In genomic region chr2:6549251-6549650, GRCm38 (mm10) we compare ENCODE assay signal across 20 mouse cellular contexts.
DNase-seq lines count a peak whose midpoint lies in the region; ATAC-seq and TF ChIP-seq lines count a peak whose summit lies in the region.
"Had no signal": no experiment of that assay in that cellular context is flagged by ENCODE, and none has a peak within 500 bp of the region (broad histone marks: within the 10 kb centered on the region; RNA-seq: fewer than 3 reads in every experiment).

No protein-coding gene starts in this region.

- H3K27me3 ChIP-seq in midbrain, embryonic 10.5 days (ENCODE audit: low read depth, poor library complexity, severe bottlenecking) = no peaks in the 10 kb centered on the region
- no peaks in the 10 kb centered on the region for H3K27me3 ChIP-seq in midbrain, embryonic 14.5 days (ENCODE audit: control insufficient read depth, insufficient read depth, low read length)
- H3K27me3 ChIP-seq in Patski = no peaks in the 10 kb centered on the region
- H3K27me3 ChIP-seq: embryonic facial prominence, embryonic 15.5 days; heart, embryonic 13.5 days; hindbrain, embryonic 13.5 days; midbrain, embryonic 13.5 days had no signal

- no peak for ATAC-seq in midbrain, embryonic 14.5 days (ENCODE audit: low FRiP score, low TSS enrichment)
- ATAC-seq in Patski = peak; percentile 96
- ATAC-seq: midbrain, embryonic 13.5 days had no signal

- H3K4me3 ChIP-seq in midbrain, embryonic 10.5 days = no peak overlapping the region
- H3K4me3 ChIP-seq in midbrain, embryonic 14.5 days (replicated peaks; ENCODE audit: low read depth, low read length) = no peak overlapping the region
- H3K4me3 ChIP-seq: embryonic facial prominence, embryonic 15.5 days; forebrain, embryonic 10.5 days; heart, adult 2 months; heart, embryonic 13.5 days; hindbrain, embryonic 13.5 days; midbrain, embryonic 13.5 days had no signal

- intact Hi-C loops in heart, postnatal 14 days (cut with DNase I) = loop anchor here (5.0 kb wide), 1 partner anchor 72 kb away; no protein-coding TSS in a partner anchor

- WGBS in midbrain, embryonic 10.5 days = 92% methylated on average over 7 of the region's 7 CpGs
- WGBS in midbrain, embryonic 14.5 days = 79% methylated on average over 7 of the region's 7 CpGs

- no peak overlapping the region for H3K4me2 ChIP-seq in midbrain, embryonic 14.5 days (ENCODE audit: low read length)
- H3K4me2 ChIP-seq: embryonic facial prominence, embryonic 15.5 days; heart, embryonic 13.5 days; hindbrain, embryonic 13.5 days; midbrain, embryonic 13.5 days had no signal

- CTCF ChIA-PET in Patski (lab: Charles Lee) = interaction anchor here (0.6 to 1.4 kb wide), 3 partner anchors 53 to 607 kb away, joined by 3 to 4 read pairs (median 3); partner anchors contain the start of gene Dhtkd1

- TF ChIP-seq CTCF in Patski (IDR thresholded peaks at IDR 0.05) = no peak

- POLR2A ChIA-PET in Patski (lab: Charles Lee) = no interaction called here

- no peak overlapping the region for H3K9ac ChIP-seq in midbrain, embryonic 14.5 days (replicated peaks; ENCODE audit: low read length)
- H3K9ac ChIP-seq: embryonic facial prominence, embryonic 15.5 days; heart, embryonic 13.5 days; hindbrain, embryonic 13.5 days; midbrain, embryonic 13.5 days had no signal

- in situ Hi-C loops in Patski (cut with MboI; ENCODE audit: low pct_unique_long_range_greater_than_20kb) = no loop called here

- H3K4me1 ChIP-seq in midbrain, embryonic 10.5 days = peaks cover 46% of the 10 kb centered on the region
- H3K4me1 ChIP-seq in midbrain, embryonic 14.5 days (ENCODE audit: control insufficient read depth, insufficient read depth, low read length) = peaks cover 6% of the 10 kb centered on the region
- H3K4me1 ChIP-seq: embryonic facial prominence, embryonic 15.5 days; heart, embryonic 13.5 days had no signal

- H3K36me3 ChIP-seq in midbrain, embryonic 10.5 days = peaks cover 33% of the 10 kb centered on the region
- H3K36me3 ChIP-seq in midbrain, embryonic 14.5 days (ENCODE audit: control insufficient read depth, insufficient read depth, low read length) = peaks cover 31% of the 10 kb centered on the region
- H3K36me3 ChIP-seq: embryonic facial prominence, embryonic 15.5 days had no signal

- no peaks in the 10 kb centered on the region for H3K9me3 ChIP-seq in midbrain, embryonic 10.5 days (replicated peaks)
- no peaks in the 10 kb centered on the region for H3K9me3 ChIP-seq in midbrain, embryonic 14.5 days (ENCODE audit: control insufficient read depth, low read length)
- H3K9me3 ChIP-seq: embryonic facial prominence, embryonic 15.5 days; forebrain, embryonic 10.5 days; heart, embryonic 13.5 days; hindbrain, embryonic 13.5 days; midbrain, embryonic 13.5 days had no signal

- H3K27ac ChIP-seq in midbrain, embryonic 10.5 days (replicated peaks) = peak overlapping the region; percentile 43; the same call in 1 of the 2 replicates
- no peak overlapping the region for H3K27ac ChIP-seq in midbrain, embryonic 14.5 days (replicated peaks; ENCODE audit: low read depth, low read length)
- H3K27ac ChIP-seq: embryonic facial prominence, embryonic 15.5 days; forebrain, embryonic 10.5 days; heart, adult 2 months; heart, embryonic 13.5 days; hindbrain, embryonic 13.5 days; kidney, postnatal 0 days had no signal

- DNase-seq in heart, adult 11 months = peak; percentile 72
- no peak for DNase-seq in heart, postnatal 14 days
- no peak for DNase-seq in midbrain, embryonic 10.5 days (ENCODE audit: low spot score)
- no peak for DNase-seq in midbrain, embryonic 14.5 days
- DNase-seq in Patski (ENCODE audit: low read depth, low spot score) = peak; percentile 61
- no peak for DNase-seq in right cerebral cortex, postnatal 10 days (ENCODE audit: low spot score in 2 of 2)
- DNase-seq in right cerebral cortex, postnatal 25 days = no peak
- DNase-seq: adrenal gland, postnatal 25 days; cerebellum, adult 9-10 months; gastrocnemius, postnatal 25 days; heart, adult 2 months; kidney, adult 2 months; right cerebral cortex, adult 18-20 months; thymus, adult 2 months had no signal

Comparison
In these comparisons a context has a peak if more than half of its experiments do, and no peak if none do; other contexts are left out.
1. DNase-seq: peak in heart, adult 11 months (single experiment) and Patski (single experiment); none in heart, postnatal 14 days (0 of 2), midbrain, embryonic 10.5 days (single experiment), midbrain, embryonic 14.5 days (single experiment), right cerebral cortex, postnatal 10 days (0 of 2) and right cerebral cortex, postnatal 25 days (single experiment).